Mouse (Mus musculus) limb, embryonic 10.5 days (tissue): ENCODE data around the gene Nup50. TPM values are rescaled to one million over a fixed set of nuclear protein-coding genes. Genes with fewer than 3 reads are reported as not detected.

ENCODE experiments used
- DNase-seq: peaks from one replicate; pipeline ENCODE4 v3.0.0-alpha.2; 2017; ENCODE audit warnings: low spot score
- H3K27ac ChIP-seq: fragments of 300-500 bp; sonication (generic); 2 replicates; pipeline ENCODE4 v1.5.1; 2016; ENCODE audit warnings: mild to moderate bottlenecking
- H3K27me3 ChIP-seq: fragments of 300-500 bp; sonication (generic); 2 replicates; pipeline ENCODE4 v1.6.1; 2016; ENCODE audit warnings: low read depth, mild to moderate bottlenecking; ENCODE audit not compliant: poor library complexity, severe bottlenecking
- H3K36me3 ChIP-seq: fragments of 300-500 bp; sonication (generic); 2 replicates; pipeline ENCODE4 v1.6.1; 2016; ENCODE audit warnings: mild to moderate bottlenecking, moderate library complexity
- H3K4me1 ChIP-seq: fragments of 300-500 bp; sonication (generic); 2 replicates; pipeline ENCODE4 v1.6.1; 2016
- H3K4me3 ChIP-seq: fragments of 300-500 bp; sonication (generic); 2 replicates; pipeline ENCODE4 v1.5.1; 2016; ENCODE audit warnings: mild to moderate bottlenecking, moderate library complexity
- H3K9me3 ChIP-seq: fragments of 300-500 bp; sonication (generic); replicated peaks from 2 replicates; pipeline ENCODE4 v1.6.1; 2016; ENCODE audit warnings: mild to moderate bottlenecking
- whole genome bisulfite sequencing: fragments of 180-500 bp; shearing (Covaris S2); methylation state at CpG from one replicate; pipeline ENCODE4 v1.1.7; 2016; 5-methylcytosine and 5-hydroxymethylcytosine counted together
- microRNA-seq: library from miRNA; unstranded; fragments of <30 nt; microRNA quantifications from one replicate; pipeline ENCODE4, GENCODE M21; 2017
- polyA plus RNA-seq: library from polyadenylated mRNA; unstranded; fragments of >200 nt; fragmentation: Nextera tagmentation; extraction: Ambion mirVana; gene quantifications from 2 replicates; pipeline ENCODE4 v1.2.1, GENCODE M21; 2016

Gene Nup50
- polyA plus RNA-seq, 1 experiment from 2014 or later = 67.9 TPM

DNA sequence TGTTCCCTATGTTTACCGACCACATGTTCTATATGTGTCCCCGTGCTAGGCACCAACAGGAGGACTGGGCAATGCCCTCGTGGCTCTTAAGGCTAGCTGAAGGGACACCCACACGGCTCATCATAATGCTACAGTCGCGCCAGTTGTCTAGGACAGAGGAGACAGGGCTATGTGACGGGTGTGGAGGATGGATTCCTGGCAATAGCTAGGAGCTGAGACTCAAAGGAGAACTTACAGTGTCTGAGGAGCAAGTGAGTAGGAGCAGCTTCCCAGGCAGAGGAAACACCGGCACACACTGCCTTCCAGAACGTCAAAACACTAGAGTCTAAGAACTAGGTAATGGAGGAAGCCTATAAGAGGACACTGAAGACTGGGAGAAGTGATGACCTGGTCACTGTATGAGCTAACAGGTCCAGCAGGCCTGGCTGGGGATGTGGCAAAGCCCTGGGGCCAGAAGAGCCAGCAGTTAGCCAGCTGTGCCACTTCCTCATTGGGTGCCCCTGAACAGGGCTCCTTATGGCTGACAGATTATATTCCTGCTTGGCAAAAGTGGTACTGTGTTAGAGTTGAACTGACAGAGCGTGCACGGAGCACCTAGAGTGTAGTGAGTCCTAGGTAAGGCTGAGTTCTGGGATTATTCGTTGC lies 62.4 kb downstream of the Nup50 start:
- Histone ChIP-seq H3K9me3 (no peaks in the 10 kb centered on the region), H3K27ac (no peak overlapping the region), H3K36me3 (no peaks in the 10 kb centered on the region), H3K27me3 (no peaks in the 10 kb centered on the region), H3K4me1 (peaks cover 30% of the 10 kb centered on the region), H3K4me3 (no peak overlapping the region)
- 89% methylated on average over 12 of the region's 12 CpGs for WGBS
- DNase-seq = no peak

DNA sequence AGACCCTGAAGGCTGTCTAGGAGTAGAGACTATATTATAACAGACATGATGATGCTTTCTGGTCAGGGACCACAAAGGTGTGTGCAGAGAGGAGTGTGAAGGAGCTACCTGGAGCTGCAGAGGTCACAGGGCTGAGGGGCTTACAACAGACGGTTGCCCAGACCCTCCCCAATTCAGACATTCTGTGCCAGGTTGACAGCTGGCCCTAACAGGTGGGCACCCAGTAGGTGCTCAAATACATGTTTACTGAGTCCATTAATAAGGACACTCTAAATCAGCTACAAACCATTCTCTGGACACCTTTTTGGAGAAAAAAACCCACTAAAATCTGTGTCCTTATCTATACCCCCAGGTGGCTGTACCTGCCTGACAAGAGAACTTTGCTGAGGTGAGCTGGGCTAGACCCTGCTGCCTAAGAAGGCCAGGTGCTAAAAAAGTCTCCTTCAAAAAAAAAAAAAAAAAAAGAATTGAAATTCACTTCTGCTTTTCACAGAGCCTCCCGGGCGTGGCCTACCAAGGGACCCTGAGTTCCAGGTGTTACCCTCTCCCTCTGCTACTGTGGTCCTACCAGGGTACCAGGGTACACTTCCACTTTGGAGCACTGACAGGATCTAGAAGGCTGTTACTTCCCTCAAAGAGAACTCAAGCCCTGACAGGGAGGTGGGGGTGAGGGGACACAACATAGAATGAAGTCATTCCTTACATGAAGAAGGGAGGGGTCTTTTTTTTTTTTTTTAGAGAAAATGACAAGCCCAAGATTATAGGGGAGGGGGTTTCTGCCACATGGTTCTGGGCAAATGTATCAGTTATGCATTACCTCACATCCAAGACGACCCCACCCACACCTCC lies 63.2 kb downstream of the Nup50 start:
- H3K27ac ChIP-seq = peak overlapping the region; percentile 88; the same call in 1 of the 2 replicates
- no peaks in the 10 kb centered on the region for H3K27me3 ChIP-seq
- no peak for DNase-seq
- peak overlapping the region; percentile 89 for H3K4me3 ChIP-seq
- no peaks in the 10 kb centered on the region for H3K9me3 ChIP-seq
- no peaks in the 10 kb centered on the region for H3K36me3 ChIP-seq
- 74% methylated on average over 4 of the region's 4 CpGs for WGBS
- peaks cover 30% of the 10 kb centered on the region for H3K4me1 ChIP-seq

DNA sequence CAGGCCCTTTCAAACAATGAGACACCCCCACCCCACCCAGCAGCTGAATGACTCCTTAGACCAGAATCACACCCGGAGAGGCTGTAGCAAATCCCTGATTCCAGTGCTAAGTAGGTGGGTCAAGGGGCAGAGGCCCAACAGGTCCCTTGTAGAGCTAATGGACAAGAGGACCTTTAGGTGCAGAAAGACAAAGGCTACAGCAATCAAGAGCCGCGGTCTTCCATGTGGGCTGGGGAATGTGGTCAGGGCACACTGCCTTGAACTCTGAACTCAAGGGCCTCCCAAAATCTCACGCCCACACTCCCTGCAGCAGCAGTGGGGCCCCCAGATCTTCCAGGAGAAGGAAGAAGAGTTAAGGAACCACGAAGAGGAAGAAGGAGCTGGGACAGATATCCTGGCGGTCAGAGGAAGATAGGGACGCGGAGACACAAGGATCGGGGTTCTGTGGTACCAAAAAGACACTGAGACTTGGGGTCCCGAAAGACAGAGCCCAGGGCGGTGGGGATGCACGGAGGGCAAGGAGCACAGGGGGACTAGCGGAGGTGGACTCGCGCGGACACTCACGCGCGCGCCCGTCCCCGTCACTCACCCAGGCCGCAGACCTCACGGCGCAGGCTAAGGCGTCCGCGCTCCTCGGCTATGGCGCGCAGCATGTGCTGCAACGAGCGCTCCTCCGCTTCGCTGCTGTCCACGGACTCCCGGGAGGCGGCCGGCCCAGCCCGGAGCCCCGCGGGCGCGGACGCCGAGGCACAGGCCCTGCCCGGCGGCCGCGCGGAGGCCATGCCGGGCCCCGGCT lies 64.0 kb downstream of the Nup50 start:
- Histone ChIP-seq H3K27ac (peak overlapping the region; percentile 88), H3K4me3 (peak overlapping the region; percentile 89), H3K4me1 (peaks cover 30% of the 10 kb centered on the region), H3K9me3 (no peaks in the 10 kb centered on the region), H3K36me3 (no peaks in the 10 kb centered on the region), H3K27me3 (no peaks in the 10 kb centered on the region)
- 1% methylated on average over 51 of the region's 53 CpGs for WGBS
- DNase-seq = peak; percentile 60

GRCm38 (mm10) chr15:84987874-84988825 lies 64.9 kb downstream of the Nup50 start, which contains the start of gene 5031439G07Rik:
Gene 5031439G07Rik (minus strand): TSS chr15:84988551.
- peaks cover 30% of the 10 kb centered on the region for H3K4me1 ChIP-seq
- H3K4me3 ChIP-seq = peak within 1 kb of the TSS; percentile 89
- H3K36me3 ChIP-seq = no peaks in the 10 kb centered on the region
- H3K9me3 ChIP-seq = no peaks in the 10 kb centered on the region
- H3K27ac ChIP-seq = peak within 1 kb of the TSS; percentile 88
- peak; percentile 97 for DNase-seq
- 3% methylated on average over 56 of the region's 59 CpGs for WGBS
- no peaks in the 10 kb centered on the region for H3K27me3 ChIP-seq

DNA sequence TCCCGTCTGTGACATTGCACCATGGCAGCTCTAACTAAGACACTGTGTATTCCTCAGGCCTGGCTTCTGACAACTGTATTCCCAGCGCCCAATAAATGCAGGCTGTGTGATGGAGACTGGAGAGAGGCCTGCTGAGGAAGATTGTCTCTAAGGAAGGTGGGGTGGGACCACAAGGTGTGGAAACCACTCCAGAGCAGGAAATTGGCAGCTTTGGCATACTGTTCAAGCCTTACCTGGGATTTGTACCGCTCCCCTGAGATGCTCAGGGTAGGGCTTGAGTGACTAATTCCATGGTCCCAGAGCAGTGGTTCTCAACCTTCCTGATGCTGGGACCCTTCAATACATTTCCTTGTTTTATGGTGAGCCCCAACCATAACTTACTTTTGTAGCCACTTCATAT lies 65.9 kb downstream of the Nup50 start:
- no peak for DNase-seq
- peaks cover 27% of the 10 kb centered on the region for H3K4me1 ChIP-seq
- WGBS = 68% methylated on average over 3 of the region's 3 CpGs
- H3K36me3 ChIP-seq = no peaks in the 10 kb centered on the region
- no peak overlapping the region for H3K4me3 ChIP-seq
- no peaks in the 10 kb centered on the region for H3K9me3 ChIP-seq
- no peak overlapping the region for H3K27ac ChIP-seq
- no peaks in the 10 kb centered on the region for H3K27me3 ChIP-seq

- H3K4me3 ChIP-seq = no peak overlapping the region
- H3K27me3 ChIP-seq = no peaks in the 10 kb centered on the region
- no peaks in the 10 kb centered on the region for H3K36me3 ChIP-seq
- H3K9me3 ChIP-seq = no peaks in the 10 kb centered on the region
- DNase-seq = no peak
- WGBS = 73% methylated on average over 7 of the region's 7 CpGs
- H3K4me1 ChIP-seq = peaks cover 31% of the 10 kb centered on the region
- no peak overlapping the region for H3K27ac ChIP-seq
Observed at GRCm38 (mm10) chr15:84989771-84990170, 66.6 kb downstream of the Nup50 start.

Small RNAs within 50 kb of the gene (microRNA-seq; reads per million reads assigned to microRNA genes)
- gene Mir1249 = 13.8 reads per million, percentile 23 among the genes with 10 or more reads in this experiment

Other genes starting within 250 kb of the Nup50 start
- gene Arhgap8, start 203.4 kb upstream of the Nup50 start, polyA plus RNA-seq = 3.5 and 4.1 TPM in 2 replicates
- 1.1 and 1.2 TPM in 2 replicates for gene Phf21b, start 67.4 kb upstream of the Nup50 start, polyA plus RNA-seq
- gene Gm29666, start 3.4 kb upstream of the Nup50 start, polyA plus RNA-seq = 1.2 and 1.3 TPM in 2 replicates
- gene 5031439G07Rik, start 65.1 kb downstream of the Nup50 start, polyA plus RNA-seq = 9.7 and 10.1 TPM in 2 replicates
- not detected in 2 replicates for gene Upk3a, start 93.7 kb downstream of the Nup50 start, polyA plus RNA-seq
- gene Fam118a, start 105.5 kb downstream of the Nup50 start, polyA plus RNA-seq = 30.0 and 30.4 TPM in 2 replicates
- 0.19 and 0.38 TPM in 2 replicates for gene Smc1b, start 208.6 kb downstream of the Nup50 start, polyA plus RNA-seq
- 0.34 and 0.49 TPM in 2 replicates for gene Ribc2, start 208.7 kb downstream of the Nup50 start, polyA plus RNA-seq